Mouse (Mus musculus) embryonic stem cell, embryonic (primary cell): ENCODE measurements around the gene Ryk.

ENCODE experiments used
- CTCF ChIA-PET, 4 experiments: fragments of 300-600 bp in 2 of 4; fragments of 350-600 bp in 2 of 4; sonication (Branson Sonifier 250); formaldehyde crosslinking; loops; one replicate each; lab custom pipeline; 2022; ENCODE audit warnings: inconsistent platforms in 2 of 4; lab: Charles Lee
- POLR2A ChIA-PET, 4 experiments: fragments of 300-600 bp in 2 of 4; fragments of 350-600 bp in 2 of 4; sonication (Branson Sonifier 250); formaldehyde crosslinking; loops; one replicate each; lab custom pipeline; 2022; ENCODE audit warnings: antibody characterized with exemption in 4 of 4, inconsistent platforms in 1 of 4; lab: Charles Lee

Gene Ryk

DNA sequence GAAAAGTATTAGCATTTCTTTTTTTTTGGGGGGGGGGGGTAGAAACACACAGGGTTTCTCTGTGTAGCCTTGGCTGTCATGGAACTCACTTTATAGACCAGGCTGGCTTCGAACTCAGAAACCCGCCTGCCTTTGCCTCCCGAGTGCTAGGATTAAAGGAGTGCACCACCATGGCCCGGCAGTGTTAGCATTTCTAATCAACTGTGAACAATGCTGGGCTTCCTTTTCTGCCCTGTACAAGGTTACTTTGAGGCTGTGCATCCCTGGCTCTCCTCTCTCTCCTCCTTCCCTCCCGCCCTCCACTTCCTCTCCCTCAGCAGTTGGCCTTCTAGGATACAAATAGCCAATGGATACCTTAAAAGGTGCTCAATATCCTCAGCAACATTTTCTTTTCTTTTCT, 114.0 kb downstream of the Ryk start:
- ChIA-PET CTCF (interaction anchor here in 2 of 4 experiments (0.6 to 0.7 kb wide), 2 partner anchors 143 to 232 kb away, joined by 4 read pairs; no protein-coding TSS in a partner anchor), POLR2A (interaction anchor here in 2 of 4 experiments (0.6 to 2.6 kb wide), 6 partner anchors 14 to 1455 kb away, joined by 3 to 14 read pairs (median 4); no protein-coding TSS in a partner anchor)

DNA sequence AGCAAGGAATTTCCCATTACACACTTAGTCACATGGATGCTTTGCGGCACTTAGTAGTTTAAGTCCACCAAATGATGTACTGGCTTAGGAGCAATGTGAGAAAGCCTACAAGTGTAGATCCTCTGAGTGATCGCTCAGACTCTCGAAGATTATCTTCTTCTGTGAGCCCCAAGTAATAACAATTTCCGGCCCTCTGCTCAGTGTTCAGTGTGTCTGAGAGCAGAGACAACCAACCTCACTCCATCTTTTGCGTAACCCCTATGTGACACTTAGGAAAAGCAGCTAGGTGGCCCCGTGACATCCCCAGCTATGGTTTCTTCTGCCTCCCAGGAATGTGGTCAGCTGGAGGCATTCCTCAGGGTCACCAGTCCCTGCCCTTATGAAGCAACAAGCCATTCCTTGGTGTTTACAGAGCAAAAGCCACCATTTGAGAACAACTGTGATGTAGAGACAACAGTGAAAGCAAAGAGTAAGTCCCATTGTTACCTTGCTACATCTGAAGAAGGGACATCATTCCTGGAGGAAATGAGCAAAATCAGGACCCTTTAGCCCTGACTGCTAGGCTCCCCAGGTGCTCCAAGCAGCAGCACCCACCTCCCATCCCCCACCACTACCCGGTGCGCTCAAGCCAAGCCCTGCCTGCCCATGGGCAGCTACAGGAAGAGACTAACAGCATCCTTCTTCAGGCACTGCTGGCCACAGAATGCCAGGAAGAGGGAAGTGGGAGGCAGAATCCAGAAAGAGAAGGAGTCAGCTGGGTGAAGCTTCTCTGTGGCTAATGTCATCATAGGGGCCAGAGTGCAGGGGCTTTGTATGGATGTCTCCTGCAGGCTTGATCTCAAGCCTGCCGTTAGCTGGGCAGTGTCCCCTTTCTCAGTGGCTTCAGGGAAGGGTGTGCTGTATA, 116.6 kb downstream of the Ryk start:
- CTCF ChIA-PET, result no interaction called here
- POLR2A ChIA-PET, result interaction anchor here in 2 of 4 experiments (0.6 to 3.2 kb wide), 3 partner anchors 11 to 17 kb away, joined by 3 to 15 read pairs (median 5); no protein-coding TSS in a partner anchor

DNA sequence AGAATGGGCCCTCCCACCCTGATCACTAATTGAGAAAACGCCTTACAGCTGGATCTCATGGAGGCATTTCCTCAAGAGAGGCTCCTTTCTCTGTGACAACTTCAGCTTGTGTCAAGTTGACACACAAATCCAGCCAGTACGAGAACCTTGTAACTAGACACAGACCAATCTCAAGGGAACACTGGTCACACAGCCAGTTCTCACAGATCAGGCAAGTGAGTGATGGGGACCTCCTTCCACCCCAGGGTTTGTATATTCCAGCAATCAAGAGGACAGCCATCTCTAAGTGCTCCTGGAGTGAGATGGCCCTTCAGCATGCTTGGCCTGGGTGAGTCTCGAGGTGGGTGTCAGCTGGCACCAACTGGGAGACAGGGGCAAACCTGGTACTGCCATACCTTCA, 121.1 kb downstream of the Ryk start:
- ChIA-PET CTCF (interaction anchor here in 1 of 4 experiments (0.6 kb wide), 1 partner anchor 436 kb away, joined by 4 read pairs; no protein-coding TSS in a partner anchor), POLR2A (interaction anchor here in 1 of 4 experiments (0.6 kb wide), 1 partner anchor 158 kb away, joined by 3 read pairs; no protein-coding TSS in a partner anchor)
